Mouse (Mus musculus): ENCODE data around the gene Cyfip1. TPM values are rescaled to one million over a fixed set of nuclear protein-coding genes. Genes with fewer than 3 reads are reported as not detected.
A peak's percentile ranks its signal among the peaks of the same experiment; 100 is the strongest.

Cyfip1 gene
- polyA plus RNA-seq, 1 experiment from 2014 or later: 45.1 TPM

- Histone ChIP-seq H3K9ac (ENCODE audit: low read depth, low read length) (no peak overlapping the region), H3K4me3 (ENCODE audit: low read length) (no peak overlapping the region), H3K9me3 (ENCODE audit: control insufficient read depth, low read length) (no peaks in the 10 kb centered on the region), H3K27me3 (replicated peaks; ENCODE audit: control insufficient read depth, insufficient read depth, low read length) (no peaks in the 10 kb centered on the region), H3K27ac (ENCODE audit: low read depth, low read length) (no peak overlapping the region), H3K4me2 (ENCODE audit: low read length) (no peak overlapping the region), H3K36me3 (ENCODE audit: control insufficient read depth, insufficient read depth, low read length) (no peaks in the 10 kb centered on the region), H3K4me1 (ENCODE audit: control insufficient read depth, insufficient read depth, low read depth, low read length) (no peaks in the 10 kb centered on the region)
- ATAC-seq: no peak
- 85% methylated on average over 3 of the region's 3 CpGs for WGBS
Observed at GRCm38 (mm10) chr7:55858836-55859517, 17.4 kb downstream of the Cyfip1 start.

GRCm38 (mm10) chr7:55859518-55859872, 17.9 kb downstream of the Cyfip1 start:
- Histone ChIP-seq H3K27me3 (replicated peaks; ENCODE audit: control insufficient read depth, insufficient read depth, low read length) (no peaks in the 10 kb centered on the region), H3K4me3 (ENCODE audit: low read length) (no peak overlapping the region), H3K9ac (ENCODE audit: low read depth, low read length) (no peak overlapping the region), H3K4me2 (ENCODE audit: low read length) (no peak overlapping the region), H3K9me3 (ENCODE audit: control insufficient read depth, low read length) (no peaks in the 10 kb centered on the region), H3K4me1 (ENCODE audit: control insufficient read depth, insufficient read depth, low read depth, low read length) (no peaks in the 10 kb centered on the region), H3K27ac (ENCODE audit: low read depth, low read length) (no peak overlapping the region), H3K36me3 (ENCODE audit: control insufficient read depth, insufficient read depth, low read length) (no peaks in the 10 kb centered on the region)
- ATAC-seq: 0 out of 2 replicates have a peak, but pooled peaks have one; percentile 18
- WGBS: 85% methylated on average over 2 of the region's 2 CpGs

DNA sequence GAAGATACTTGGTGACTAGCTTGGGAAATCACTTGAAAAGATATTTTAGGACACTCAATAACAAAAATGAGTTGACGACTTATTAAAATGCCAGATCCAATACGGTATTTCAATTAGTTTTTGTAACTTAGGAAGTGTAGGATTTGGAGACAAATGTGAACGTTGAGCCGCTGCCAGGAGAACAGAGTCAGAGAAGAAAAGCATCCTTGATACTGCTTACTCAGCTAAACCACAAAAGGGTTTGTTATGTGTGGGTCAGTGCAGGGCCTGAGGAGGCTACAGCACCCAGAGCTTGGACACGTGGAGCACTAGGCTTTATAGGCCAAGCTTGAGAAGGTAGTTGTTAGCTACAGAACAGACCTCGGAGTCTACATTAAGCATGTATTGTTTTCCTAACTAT, 18.4 kb downstream of the Cyfip1 start:
- no peaks in the 10 kb centered on the region for H3K4me1 ChIP-seq (ENCODE audit: control insufficient read depth, insufficient read depth, low read depth, low read length)
- H3K27ac ChIP-seq (ENCODE audit: low read depth, low read length): no peak overlapping the region
- H3K9me3 ChIP-seq (ENCODE audit: control insufficient read depth, low read length): no peaks in the 10 kb centered on the region
- H3K27me3 ChIP-seq (replicated peaks; ENCODE audit: control insufficient read depth, insufficient read depth, low read length): no peaks in the 10 kb centered on the region
- no peak overlapping the region for H3K9ac ChIP-seq (ENCODE audit: low read depth, low read length)
- no peak for ATAC-seq
- 71% methylated on average over 6 of the region's 6 CpGs for WGBS
- H3K4me2 ChIP-seq (ENCODE audit: low read length): no peak overlapping the region
- no peaks in the 10 kb centered on the region for H3K36me3 ChIP-seq (ENCODE audit: control insufficient read depth, insufficient read depth, low read length)
- no peak overlapping the region for H3K4me3 ChIP-seq (ENCODE audit: low read length)

DNA sequence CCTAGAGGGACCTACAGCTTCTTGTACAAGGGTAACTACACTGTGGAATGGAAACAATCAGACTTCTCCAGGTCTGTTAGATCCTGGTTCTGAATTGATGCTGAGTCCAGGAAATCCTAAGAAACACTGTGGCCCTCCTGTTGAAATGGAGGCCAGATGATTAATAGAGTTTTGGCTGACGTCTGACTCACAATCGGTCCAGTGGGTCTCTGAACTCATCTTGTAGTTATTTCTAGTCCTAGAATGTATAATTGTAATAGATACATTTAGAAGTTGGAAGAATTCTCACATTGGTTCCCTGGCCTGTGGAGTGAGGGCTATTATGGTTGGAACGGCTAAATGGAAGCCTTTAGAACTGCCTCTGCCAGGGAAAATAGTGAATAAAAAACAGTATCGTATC, 19.6 kb downstream of the Cyfip1 start:
- Histone ChIP-seq H3K4me1 (ENCODE audit: control insufficient read depth, insufficient read depth, low read depth, low read length) (no peaks in the 10 kb centered on the region; the same call in 1 of the 2 replicates), H3K4me2 (ENCODE audit: low read length) (no peak overlapping the region), H3K27me3 (replicated peaks; ENCODE audit: control insufficient read depth, insufficient read depth, low read length) (no peaks in the 10 kb centered on the region), H3K4me3 (ENCODE audit: low read length) (no peak overlapping the region), H3K36me3 (ENCODE audit: control insufficient read depth, insufficient read depth, low read length) (no peaks in the 10 kb centered on the region), H3K9ac (ENCODE audit: low read depth, low read length) (no peak overlapping the region), H3K9me3 (ENCODE audit: control insufficient read depth, low read length) (no peaks in the 10 kb centered on the region), H3K27ac (ENCODE audit: low read depth, low read length) (no peak overlapping the region)
- ATAC-seq: no peak
- 83% methylated on average over 4 of the region's 4 CpGs for WGBS

GRCm38 (mm10) chr7:55865044-55865443, 23.5 kb downstream of the Cyfip1 start:
- no peaks in the 10 kb centered on the region for H3K36me3 ChIP-seq (ENCODE audit: control insufficient read depth, insufficient read depth, low read length)
- H3K27me3 ChIP-seq (replicated peaks; ENCODE audit: control insufficient read depth, insufficient read depth, low read length): no peaks in the 10 kb centered on the region
- no peak overlapping the region for H3K27ac ChIP-seq (ENCODE audit: low read depth, low read length)
- H3K4me3 ChIP-seq (ENCODE audit: low read length): no peak overlapping the region
- no peak for ATAC-seq
- H3K4me2 ChIP-seq (ENCODE audit: low read length): no peak overlapping the region
- no peak overlapping the region for H3K9ac ChIP-seq (ENCODE audit: low read depth, low read length)
- no peaks in the 10 kb centered on the region; the same call in 1 of the 2 replicates for H3K4me1 ChIP-seq (ENCODE audit: control insufficient read depth, insufficient read depth, low read depth, low read length)
- H3K9me3 ChIP-seq (ENCODE audit: control insufficient read depth, low read length): no peaks in the 10 kb centered on the region

DNA sequence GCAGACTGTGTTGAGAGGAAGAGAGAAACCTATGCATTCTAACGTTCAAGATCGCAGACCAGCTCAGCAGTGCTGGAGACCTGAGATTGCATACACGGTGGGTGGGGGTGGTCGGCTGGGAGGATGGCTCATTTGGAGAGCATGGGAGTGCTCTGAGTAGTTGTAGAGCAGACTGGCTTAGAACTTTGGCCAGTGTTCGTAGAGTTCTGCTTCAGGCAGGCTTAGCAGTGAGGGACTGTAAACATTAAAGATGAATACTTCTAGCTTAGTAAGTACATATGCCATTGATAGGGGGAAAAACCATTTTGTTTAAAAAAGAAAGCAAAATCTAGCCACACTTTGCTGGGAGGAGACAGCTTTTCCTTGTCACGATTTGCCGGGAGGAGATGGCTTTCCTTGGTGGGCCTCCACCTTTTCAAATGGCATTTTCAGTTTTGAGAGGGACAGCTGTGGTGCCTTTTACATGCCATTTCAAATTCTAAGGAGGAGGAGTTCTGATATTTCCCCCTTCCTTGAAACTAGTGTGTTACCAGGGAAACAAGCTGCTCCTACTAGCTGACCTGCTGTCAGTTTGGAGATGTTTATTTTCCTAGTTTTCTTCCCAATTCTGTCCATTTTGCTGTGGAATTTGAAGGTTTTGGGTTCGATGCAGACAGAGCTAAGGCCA, 24.3 kb downstream of the Cyfip1 start:
- Histone ChIP-seq H3K4me2 (ENCODE audit: low read length) (no peak overlapping the region), H3K36me3 (ENCODE audit: control insufficient read depth, insufficient read depth, low read length) (no peaks in the 10 kb centered on the region), H3K4me1 (ENCODE audit: control insufficient read depth, insufficient read depth, low read depth, low read length) (no peaks in the 10 kb centered on the region; the same call in 1 of the 2 replicates), H3K4me3 (ENCODE audit: low read length) (no peak overlapping the region), H3K9me3 (ENCODE audit: control insufficient read depth, low read length) (no peaks in the 10 kb centered on the region), H3K27ac (ENCODE audit: low read depth, low read length) (no peak overlapping the region), H3K27me3 (replicated peaks; ENCODE audit: control insufficient read depth, insufficient read depth, low read length) (no peaks in the 10 kb centered on the region), H3K9ac (ENCODE audit: low read depth, low read length) (no peak overlapping the region)
- no peak for ATAC-seq
- 75% methylated on average over 8 of the region's 8 CpGs for WGBS

- H3K9ac ChIP-seq (ENCODE audit: low read depth, low read length): no peak overlapping the region
- no peak for ATAC-seq
- H3K9me3 ChIP-seq (ENCODE audit: control insufficient read depth, low read length): no peaks in the 10 kb centered on the region
- H3K27me3 ChIP-seq (replicated peaks; ENCODE audit: control insufficient read depth, insufficient read depth, low read length): no peaks in the 10 kb centered on the region
- H3K36me3 ChIP-seq (ENCODE audit: control insufficient read depth, insufficient read depth, low read length): 0 out of 2 replicates have a peak, but pooled peaks cover under 1% of the 10 kb centered on the region
- H3K4me1 ChIP-seq (ENCODE audit: control insufficient read depth, insufficient read depth, low read depth, low read length): no peaks in the 10 kb centered on the region; the same call in 1 of the 2 replicates
- H3K4me3 ChIP-seq (ENCODE audit: low read length): no peak overlapping the region
- 76% methylated on average over 7 of the region's 7 CpGs for WGBS
- no peak overlapping the region for H3K27ac ChIP-seq (ENCODE audit: low read depth, low read length)
- H3K4me2 ChIP-seq (ENCODE audit: low read length): no peak overlapping the region
Observed at GRCm38 (mm10) chr7:55868247-55868646, 26.7 kb downstream of the Cyfip1 start.

DNA sequence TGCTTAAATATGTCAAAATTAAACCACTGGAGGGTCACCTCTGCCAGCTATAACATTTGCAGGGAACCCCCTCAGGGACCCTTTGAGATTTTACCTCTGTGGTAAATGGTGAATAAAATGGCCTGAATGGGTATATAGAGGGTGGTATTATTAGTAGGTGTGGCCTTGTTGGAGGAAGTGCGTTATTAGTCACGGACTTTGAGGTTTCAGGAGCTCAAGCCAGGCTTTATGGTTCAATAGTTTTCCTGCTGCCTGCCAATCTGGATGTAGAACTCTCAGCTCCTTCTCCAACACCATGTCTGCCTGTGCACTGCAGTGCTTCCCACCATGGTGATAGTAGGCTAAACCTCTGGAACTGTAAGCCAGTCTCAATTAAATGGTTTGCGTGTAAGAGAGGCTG, 27.7 kb downstream of the Cyfip1 start:
- H3K9me3 ChIP-seq (ENCODE audit: control insufficient read depth, low read length): no peaks in the 10 kb centered on the region
- no peak for ATAC-seq
- H3K4me2 ChIP-seq (ENCODE audit: low read length): no peak overlapping the region
- 80% methylated on average over 3 of the region's 3 CpGs for WGBS
- peaks cover 11% of the 10 kb centered on the region; the same call in 1 of the 2 replicates for H3K36me3 ChIP-seq (ENCODE audit: control insufficient read depth, insufficient read depth, low read length)
- H3K4me1 ChIP-seq (ENCODE audit: control insufficient read depth, insufficient read depth, low read depth, low read length): no peaks in the 10 kb centered on the region; the same call in 1 of the 2 replicates
- H3K27me3 ChIP-seq (replicated peaks; ENCODE audit: control insufficient read depth, insufficient read depth, low read length): no peaks in the 10 kb centered on the region
- no peak overlapping the region for H3K4me3 ChIP-seq (ENCODE audit: low read length)
- H3K27ac ChIP-seq (ENCODE audit: low read depth, low read length): no peak overlapping the region
- H3K9ac ChIP-seq (ENCODE audit: low read depth, low read length): no peak overlapping the region

DNA sequence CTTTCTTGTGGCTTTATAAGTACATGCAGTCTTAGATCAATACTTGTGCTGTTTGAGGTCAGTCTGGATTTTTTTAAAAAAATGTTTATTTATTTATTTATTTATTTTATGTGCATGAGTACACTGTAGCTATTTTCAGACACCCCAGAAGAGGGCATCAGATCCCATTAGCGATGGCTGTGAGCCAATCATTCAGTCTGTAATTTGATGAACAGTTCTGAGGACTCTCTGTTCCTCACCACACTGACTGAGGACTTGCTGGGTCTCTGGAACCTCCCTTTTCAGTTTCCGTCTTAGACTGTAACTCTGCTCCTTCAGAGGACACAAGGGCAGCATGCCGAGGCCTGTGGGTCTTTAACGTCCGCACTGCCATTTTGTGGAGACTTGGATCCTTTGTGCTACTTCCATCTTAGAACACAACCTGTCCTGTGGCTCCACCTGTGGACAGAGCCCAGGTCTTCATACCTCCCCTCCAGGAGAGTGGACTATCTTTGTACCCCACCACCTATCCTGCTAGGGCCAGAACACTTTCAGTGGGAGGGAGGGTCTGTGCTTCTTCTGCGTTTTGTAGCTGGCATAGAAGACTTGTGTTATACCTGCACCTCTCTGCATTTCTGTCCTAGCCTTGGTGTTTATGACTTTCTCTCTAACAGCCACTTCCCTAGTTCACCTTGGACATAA, 28.9 kb downstream of the Cyfip1 start:
- no peaks in the 10 kb centered on the region; the same call in 1 of the 2 replicates for H3K4me1 ChIP-seq (ENCODE audit: control insufficient read depth, insufficient read depth, low read depth, low read length)
- no peaks in the 10 kb centered on the region for H3K27me3 ChIP-seq (replicated peaks; ENCODE audit: control insufficient read depth, insufficient read depth, low read length)
- 0 out of 2 replicates have a peak, but pooled peaks have one; percentile 46 for ATAC-seq
- 86% methylated on average over 6 of the region's 6 CpGs for WGBS
- no peak overlapping the region for H3K9ac ChIP-seq (ENCODE audit: low read depth, low read length)
- H3K4me3 ChIP-seq (ENCODE audit: low read length): no peak overlapping the region
- H3K9me3 ChIP-seq (ENCODE audit: control insufficient read depth, low read length): no peaks in the 10 kb centered on the region
- peaks cover 17% of the 10 kb centered on the region for H3K36me3 ChIP-seq (ENCODE audit: control insufficient read depth, insufficient read depth, low read length)
- H3K4me2 ChIP-seq (ENCODE audit: low read length): no peak overlapping the region
- H3K27ac ChIP-seq (ENCODE audit: low read depth, low read length): no peak overlapping the region

Data from hindbrain, embryonic 16.5 days (tissue).